Mouse (Mus musculus): ENCODE measurements around the gene Panx2. TPM values are rescaled to one million over a fixed set of nuclear protein-coding genes. Genes with fewer than 3 reads are reported as not detected.

Gene Panx2
- 1 to 10 TPM in 1 of 2 experiments, under 1 TPM in 1; 0.88 to 1.2 TPM for polyA plus RNA-seq (2017; shearing (Covaris generic))

GRCm38 (mm10) chr15:89059161-89059931 lies at the start of gene Panx2:
Gene Panx2 (plus strand): TSS chr15:89059734.

GRCm38 (mm10) chr15:89074613-89075477 lies 15.3 kb downstream of the Panx2 start, which contains the start of gene Trabd:
Gene Trabd (plus strand): TSS chr15:89075124.

GRCm38 (mm10) chr15:89088607-89089247 lies 29.2 kb downstream of the Panx2 start, which contains the start of gene Selenoo:
Gene Selenoo (plus strand): TSS chr15:89089084.

GRCm38 (mm10) chr15:89122649-89123366 lies 63.3 kb downstream of the Panx2 start, which contains the start of gene Tubgcp6:
Gene Tubgcp6 (minus strand): TSS chr15:89123112.

Other genes with a start within 250 kb of the Panx2 start
- 10 to 100 TPM in 1 of 2 experiments, 1 to 10 TPM in 1; 6.7 to 16.3 TPM for gene Alg12, start 240.4 kb upstream of the Panx2 start, polyA plus RNA-seq (2017; shearing (Covaris generic))
- 10 to 100 TPM; 55.1 to 56.0 TPM for gene Creld2, start 240.1 kb upstream of the Panx2 start, polyA plus RNA-seq (2017; shearing (Covaris generic))
- 10 to 100 TPM; 29.1 to 35.7 TPM for gene Pim3, start 197.5 kb upstream of the Panx2 start, polyA plus RNA-seq (2017; shearing (Covaris generic))
- gene Ttll8, start 105.3 kb upstream of the Panx2 start, polyA plus RNA-seq (2017; shearing (Covaris generic)): not detected
- under 1 TPM in 1 of 2 experiments, not detected in 1; 0.18 TPM for gene Mlc1, start 80.7 kb upstream of the Panx2 start, polyA plus RNA-seq (2017; shearing (Covaris generic))
- gene Mov10l1, start 76.8 kb upstream of the Panx2 start, polyA plus RNA-seq (2017; shearing (Covaris generic)): under 1 TPM; 0.13 to 0.84 TPM
- gene Trabd, start 15.4 kb downstream of the Panx2 start, polyA plus RNA-seq (2017; shearing (Covaris generic)): 10 to 100 TPM; 86.7 to 98.2 TPM
- gene Selenoo, start 29.4 kb downstream of the Panx2 start, polyA plus RNA-seq (2017; shearing (Covaris generic)): 10 to 100 TPM; 53.0 to 58.7 TPM
- 10 to 100 TPM; 24.7 to 25.1 TPM for gene Tubgcp6, start 63.4 kb downstream of the Panx2 start, polyA plus RNA-seq (2017; shearing (Covaris generic))
- gene Hdac10, start 69.0 kb downstream of the Panx2 start, polyA plus RNA-seq (2017; shearing (Covaris generic)): 10 to 100 TPM; 55.7 to 63.3 TPM
- gene Mapk12, start 81.0 kb downstream of the Panx2 start, polyA plus RNA-seq (2017; shearing (Covaris generic)): 10 to 100 TPM in 1 of 2 experiments, 1 to 10 TPM in 1; 8.4 to 18.8 TPM
- 100 to 1,000 TPM in 1 of 2 experiments, 10 to 100 TPM in 1; 50.7 to 111 TPM for gene Mapk11, start 89.9 kb downstream of the Panx2 start, polyA plus RNA-seq (2017; shearing (Covaris generic))
- gene Plxnb2, start 121.1 kb downstream of the Panx2 start, polyA plus RNA-seq (2017; shearing (Covaris generic)): 1 to 10 TPM; 2.3 to 6.2 TPM
- 10 to 100 TPM; 36.9 to 42.4 TPM for gene Dennd6b, start 136.8 kb downstream of the Panx2 start, polyA plus RNA-seq (2017; shearing (Covaris generic))
- 10 to 100 TPM; 19.8 to 22.8 TPM for gene Ppp6r2, start 151.8 kb downstream of the Panx2 start, polyA plus RNA-seq (2017; shearing (Covaris generic))